Mouse (Mus musculus) CH12.LX (cell line): Measurements from ENCODE around the gene Sec16a. TPM values are rescaled to one million over a fixed set of nuclear protein-coding genes. Genes with fewer than 3 reads are reported as not detected.

Experiments
- DNase-seq: peaks from one replicate; pipeline ENCODE4 v3.0.0-alpha.2; 2013; ENCODE audit errors: extremely low read depth
- H3K27ac ChIP-seq: 2 replicates; pipeline ENCODE4 v1.5.1; 2012; ENCODE audit warnings: low read depth, mild to moderate bottlenecking, control low read depth, moderate library complexity; ENCODE audit not compliant: insufficient read depth
- H3K27me3 ChIP-seq: replicated peaks from 2 replicates; pipeline ENCODE3; 2012; ENCODE audit warnings: inconsistent platforms
- H3K36me3 ChIP-seq, 2 experiments: replicated peaks in 1 of 2; 2 replicates each; pipeline versions ENCODE3 to v1.6.1; 2012; ENCODE audit warnings: inconsistent platforms in 1 of 2, low read length in 1 of 2, mild to moderate bottlenecking in 1 of 2, mixed read lengths in 1 of 2, moderate library complexity in 1 of 2; ENCODE audit not compliant: control insufficient read depth in 1 of 2, insufficient read depth in 1 of 2
- H3K4me1 ChIP-seq, 2 experiments: 2 replicates each; pipeline ENCODE4 v1.6.1; 2012; ENCODE audit warnings: inconsistent platforms in 1 of 2, moderate library complexity in 1 of 2; ENCODE audit not compliant: insufficient read depth in 2 of 2, control insufficient read depth in 1 of 2
- H3K4me2 ChIP-seq: 2 replicates; pipeline ENCODE4 v1.6.1; 2012; ENCODE audit warnings: low read depth, mild to moderate bottlenecking, control low read depth; ENCODE audit not compliant: poor library complexity, insufficient read depth, severe bottlenecking
- H3K4me3 ChIP-seq, 3 experiments: fragments of 150-350 bp in 1 of 3; sonication (generic) in 1 of 3; replicated peaks in 1 of 3; 2 replicates each; pipeline versions ENCODE3 to v1.5.1; 2011 to 2012; ENCODE audit warnings: low read depth in 2 of 3, low read length in 2 of 3, mild to moderate bottlenecking in 2 of 3, moderate library complexity in 2 of 3, control low read depth in 1 of 3, improper control_type of control experiment in 1 of 3, inconsistent platforms in 1 of 3, mixed read lengths in 1 of 3; ENCODE audit not compliant: poor library complexity in 1 of 3
- H3K79me2 ChIP-seq: replicated peaks from 2 replicates; pipeline ENCODE4 v1.6.1; 2012; ENCODE audit warnings: mild to moderate bottlenecking, moderate library complexity; ENCODE audit not compliant: control insufficient read depth, poor library complexity, insufficient read depth, severe bottlenecking; ENCODE audit errors: extremely low read depth
- H3K9ac ChIP-seq: 2 replicates; pipeline ENCODE4 v1.6.1; 2012; ENCODE audit warnings: low read depth, mild to moderate bottlenecking, control low read depth, moderate library complexity; ENCODE audit not compliant: insufficient read depth
- H3K9me3 ChIP-seq: replicated peaks from 2 replicates; pipeline ENCODE3; 2012; ENCODE audit warnings: low read length, inconsistent platforms, mixed read lengths
- BHLHE40 ChIP-seq: IDR thresholded peaks from 2 replicates; pipeline ENCODE4 v1.6.1; 2011; ENCODE audit warnings: mild to moderate bottlenecking, low read depth, low read length, improper control_type of control experiment
- CTCF ChIP-seq, 2 experiments: IDR thresholded peaks in 1 of 2; conservative IDR thresholded peaks in 1 of 2; 2 replicates each; pipeline ENCODE4 v1.5.1; 2011 to 2012; ENCODE audit warnings: low read depth in 2 of 2, low read length in 2 of 2, improper control_type of control experiment in 1 of 2, inconsistent platforms in 1 of 2, mild to moderate bottlenecking in 1 of 2, moderate library complexity in 1 of 2
- E2F4 ChIP-seq: IDR thresholded peaks from 2 replicates; pipeline ENCODE4 v1.6.1; 2011; ENCODE audit warnings: low read depth, low read length, improper control_type of control experiment; ENCODE audit not compliant: insufficient replicate concordance
- ELF1 ChIP-seq: IDR thresholded peaks from 2 replicates; pipeline ENCODE4 v1.6.1; 2014; ENCODE audit warnings: low read depth, mild to moderate bottlenecking, inconsistent platforms, low read length, improper control_type of control experiment
- EP300 ChIP-seq: IDR thresholded peaks from 2 replicates; pipeline ENCODE4 v1.6.1; 2011; ENCODE audit warnings: low read length, improper control_type of control experiment
- ETS1 ChIP-seq: conservative IDR thresholded peaks from 2 replicates; pipeline ENCODE4 v1.6.1; 2012; ENCODE audit warnings: low read depth, mild to moderate bottlenecking, inconsistent platforms, low read length, improper control_type of control experiment, moderate library complexity
- GABPA ChIP-seq: IDR thresholded peaks from 2 replicates; pipeline ENCODE4 v1.6.1; 2012; ENCODE audit warnings: low read depth, low read length, improper control_type of control experiment, inconsistent platforms; ENCODE audit not compliant: insufficient replicate concordance
- JUN ChIP-seq: IDR thresholded peaks from 2 replicates; pipeline ENCODE4 v1.6.1; 2011; ENCODE audit warnings: low read depth, mild to moderate bottlenecking, low read length, improper control_type of control experiment, moderate library complexity; ENCODE audit not compliant: insufficient read depth
- KAT2A ChIP-seq: IDR thresholded peaks from 2 replicates; pipeline ENCODE4 v1.6.1; 2012; ENCODE audit warnings: low read length, improper control_type of control experiment, inconsistent platforms; ENCODE audit not compliant: insufficient replicate concordance
- MAX ChIP-seq: IDR thresholded peaks from 2 replicates; pipeline ENCODE4 v1.6.1; 2011; ENCODE audit warnings: low read length, improper control_type of control experiment
- MEF2A ChIP-seq: IDR thresholded peaks from 2 replicates; pipeline ENCODE4 v1.6.1; 2014; ENCODE audit warnings: low read depth, mild to moderate bottlenecking, inconsistent platforms, low read length, improper control_type of control experiment, borderline replicate concordance
- MXI1 ChIP-seq: IDR thresholded peaks from 2 replicates; pipeline ENCODE4 v1.6.1; 2011; ENCODE audit warnings: mild to moderate bottlenecking, low read depth, low read length, improper control_type of control experiment
- MYC ChIP-seq: IDR thresholded peaks from 2 replicates; pipeline ENCODE4 v1.6.1; 2011; ENCODE audit warnings: low read depth, mild to moderate bottlenecking, improper control_type of control experiment, low read length
- NELFE ChIP-seq: IDR thresholded peaks from 2 replicates; pipeline ENCODE4 v1.6.1; 2011; ENCODE audit warnings: low read depth, low read length, improper control_type of control experiment
- PAX5 ChIP-seq: IDR thresholded peaks from 2 replicates; pipeline ENCODE4 v1.6.1; 2012; ENCODE audit warnings: low read length, inconsistent platforms, mixed read lengths
- POLR2A ChIP-seq: IDR thresholded peaks from 2 replicates; pipeline ENCODE4 v1.6.1; 2011; ENCODE audit warnings: low read depth, mild to moderate bottlenecking, improper control_type of control experiment, low read length
- POLR2AphosphoS2 ChIP-seq: IDR thresholded peaks from 2 replicates; pipeline ENCODE4 v1.6.1; 2011; ENCODE audit warnings: low read depth, low read length, improper control_type of control experiment
- SIN3A ChIP-seq: IDR thresholded peaks from 2 replicates; pipeline ENCODE4 v1.6.1; 2012; ENCODE audit warnings: low read length, improper control_type of control experiment, inconsistent platforms
- TBP ChIP-seq: conservative IDR thresholded peaks from 2 replicates; pipeline ENCODE4 v1.6.1; 2011; ENCODE audit warnings: low read depth, low read length, improper control_type of control experiment
- TCF12 ChIP-seq: IDR thresholded peaks from 2 replicates; pipeline ENCODE4 v1.6.1; 2014; ENCODE audit warnings: low read depth, mild to moderate bottlenecking, inconsistent platforms, low read length, improper control_type of control experiment
- USF2 ChIP-seq: conservative IDR thresholded peaks from 2 replicates; pipeline ENCODE4 v1.6.1; 2011; ENCODE audit warnings: low read depth, low read length, improper control_type of control experiment
- ZC3H11A ChIP-seq: IDR thresholded peaks from 2 replicates; pipeline ENCODE4 v1.6.1; 2012; ENCODE audit warnings: low read depth, mild to moderate bottlenecking, inconsistent platforms, low read length, improper control_type of control experiment
- dilution Hi-C: fragments of 300-500 bp; cut with MboI; formaldehyde crosslinking; loops from 2 replicates; pipeline ENCODE4 v1.14.3; 2020; ENCODE audit warnings: low sequenced_read_pairs; ENCODE audit not compliant: extremely low pct_unique_long_range_greater_than_20kb, extremely low pct_ligation_motif_present
- in situ Hi-C: fragments of 300-500 bp; cut with MboI; formaldehyde crosslinking; loops from 3 replicates; pipeline ENCODE4 v1.14.3; 2019; ENCODE audit warnings: low sequenced_read_pairs, low pct_ligation_motif_present, low pct_unique_long_range_greater_than_20kb, mixed read lengths
- polyA plus RNA-seq: library from polyadenylated mRNA; unstranded; fragments of >175 nt; gene quantifications from 2 replicates; pipeline ENCODE4 v1.2.1, GENCODE M21; 2012; ENCODE audit warnings: low read depth; ENCODE audit not compliant: insufficient read length
- total RNA-seq, 2 experiments: library from RNA; depleted of rRNA; stranded (reverse); fragments of 300-350 nt in 1 of 2; fragments of >200 nt in 1 of 2; gene quantifications; 2 replicates each; pipeline ENCODE4 v1.2.3; 2012 to 2014

Gene Sec16a
- total and polyA plus RNA-seq, 3 experiments: 22.8 to 38.9 (median 31.8) TPM

- Histone ChIP-seq H3K4me3 (no peak overlapping the region), H3K4me2 (no peak overlapping the region), H3K27me3 (no peaks in the 10 kb centered on the region), H3K4me1 (no peaks in the 10 kb centered on the region), H3K9me3 (no peaks in the 10 kb centered on the region)
- no peak for TF ChIP-seq MXI1
- no peak for TF ChIP-seq E2F4
- no peak for TF ChIP-seq USF2
- TF ChIP-seq EP300: no peak
- TF ChIP-seq JUN: no peak
- TF ChIP-seq MYC: no peak
- TF ChIP-seq KAT2A: no peak
- no peak for TF ChIP-seq MEF2A
- TF ChIP-seq, all 38 proteins: peak for 0
- peaks cover 96 to 100% of the 10 kb centered on the region in 2 experiments for H3K36me3 ChIP-seq
- in situ Hi-C loops (no loop called here), dilution Hi-C loops (no loop called here)
- no peaks in the 10 kb centered on the region for H3K79me2 ChIP-seq
- DNase-seq: no peak
- no peak overlapping the region for H3K27ac ChIP-seq
- no peak overlapping the region for H3K9ac ChIP-seq
Observed at GRCm38 (mm10) chr2:26367911-26368310, 77.1 kb downstream of the Sec16a start.

GRCm38 (mm10) chr2:26364738-26365465 is 80.1 kb downstream of the Sec16a start:
- H3K27me3 ChIP-seq: no peaks in the 10 kb centered on the region
- no peak overlapping the region for H3K27ac ChIP-seq
- H3K4me1 ChIP-seq: no peaks in the 10 kb centered on the region
- no peak for TF ChIP-seq ZC3H11A
- TF ChIP-seq NELFE: no peak
- no peak for TF ChIP-seq MAX
- no peak for TF ChIP-seq TBP
- no peak for TF ChIP-seq ETS1
- no peak for TF ChIP-seq POLR2AphosphoS2
- no peak for TF ChIP-seq E2F4
- TF ChIP-seq PAX5: no peak
- TF ChIP-seq BHLHE40: no peak
- no peak for TF ChIP-seq SIN3A
- TF ChIP-seq POLR2A: no peak
- TF ChIP-seq MYC: no peak
- no peak for TF ChIP-seq ELF1
- no peak for TF ChIP-seq TCF12
- TF ChIP-seq JUN: no peak
- TF ChIP-seq EP300: no peak
- TF ChIP-seq CTCF (conservative IDR thresholded peaks at IDR 0.05 in 1 of 2, IDR thresholded peaks at IDR 0.05 in 1 of 2; ENCODE audit: low read depth in 2 of 2, low read length in 2 of 2): no peak
- TF ChIP-seq GABPA: no peak
- TF ChIP-seq, all 38 proteins: peak for 0
- Histone ChIP-seq H3K9me3 (no peaks in the 10 kb centered on the region), H3K9ac (no peak overlapping the region), H3K4me3 (no peak overlapping the region), H3K4me2 (no peak overlapping the region), H3K36me3 (peaks cover 74 to 98% of the 10 kb centered on the region in 2 experiments), H3K79me2 (no peaks in the 10 kb centered on the region)
- DNase-seq: no peak
- dilution Hi-C loops: no loop called here
- in situ Hi-C loops: no loop called here
